Mouse (Mus musculus): ENCODE results near the gene Wnk4.
A peak's percentile ranks its signal among the peaks of the same experiment; 100 is the strongest.

Wnk4 gene

DNA sequence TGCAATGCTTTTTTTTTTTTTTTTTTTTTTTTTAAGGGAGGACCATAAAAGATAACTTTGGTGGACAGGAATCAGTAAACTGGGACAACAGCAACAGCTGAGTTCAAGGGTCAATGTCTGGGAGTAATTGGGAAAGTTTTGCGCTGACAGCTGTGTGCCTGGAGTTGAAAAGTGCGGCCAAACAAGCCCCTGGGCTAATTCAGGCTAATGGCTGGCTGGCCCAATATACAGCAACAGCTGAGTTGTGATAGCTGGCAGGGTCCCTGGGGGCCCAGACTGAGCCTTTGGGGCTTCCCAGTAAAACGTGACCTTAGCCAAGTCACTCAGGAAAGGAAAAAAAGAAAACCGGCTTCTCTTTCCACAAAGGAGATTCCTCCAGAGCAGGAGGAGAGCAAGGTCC is 15.3 kb upstream of the Wnk4 start:
- DNase-seq, result no peak

DNA sequence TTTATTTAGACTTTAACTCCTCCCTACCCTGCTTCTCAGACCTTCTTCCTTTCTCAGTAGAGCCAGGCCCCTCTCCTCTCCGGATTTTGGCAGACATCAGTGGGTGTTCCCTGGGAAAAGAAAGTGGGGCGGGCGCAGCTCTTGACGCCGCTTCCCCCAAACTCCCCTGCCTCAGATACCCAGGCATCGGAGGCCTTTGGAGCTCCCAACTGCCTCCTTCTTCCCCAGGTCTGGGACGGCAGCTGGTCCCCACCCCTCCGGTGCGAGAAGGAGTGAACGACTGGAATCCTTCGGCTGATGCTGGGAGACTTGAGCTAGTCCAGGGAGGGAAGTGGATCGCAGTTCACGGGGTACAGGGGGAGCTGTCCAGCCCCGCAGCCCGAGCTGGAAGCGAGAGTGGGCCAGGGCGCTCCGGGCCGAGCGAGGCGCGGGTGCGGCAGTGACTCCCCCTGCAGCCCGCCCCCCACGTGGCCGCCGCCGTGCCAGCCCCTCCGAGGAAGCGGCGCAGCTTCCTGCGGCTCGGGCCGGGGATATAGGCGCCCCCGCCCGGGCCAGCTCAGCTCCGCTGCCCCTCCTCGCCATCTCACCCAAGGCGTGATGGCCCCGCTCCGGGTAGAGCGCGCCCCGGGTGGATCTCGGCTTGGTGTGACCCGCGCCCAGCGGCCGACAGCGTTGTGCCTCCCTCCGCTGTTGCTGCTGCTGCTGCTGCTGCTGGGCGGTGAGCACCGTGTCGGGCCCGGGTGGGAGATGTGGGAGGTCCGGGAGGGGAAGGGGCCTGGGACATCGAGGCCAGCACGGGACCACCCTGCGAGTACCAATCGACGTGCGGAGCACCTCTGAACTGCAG is 14.3 kb upstream of the Wnk4 start, which contains the start of gene Ramp2:
Gene Ramp2 (plus strand): TSS at position 174 of the 847 bp plus-strand sequence.
- DNase-seq, result peak; percentile 32

DNA sequence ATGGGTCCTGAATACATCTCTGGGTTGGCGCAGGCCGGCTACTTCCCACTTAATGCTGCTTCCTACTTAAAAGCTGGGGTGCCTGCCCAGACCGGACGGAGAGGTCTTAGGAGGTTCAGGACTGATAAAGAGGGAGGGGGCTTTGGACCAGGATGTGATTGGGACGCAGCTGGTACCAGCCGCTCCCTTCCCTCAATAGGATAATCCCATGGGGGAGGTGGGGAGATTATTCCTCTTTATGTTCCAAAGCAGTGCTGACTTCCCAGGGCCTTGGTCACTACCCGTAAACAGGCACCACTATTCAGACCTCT is 13.7 kb upstream of the Wnk4 start:
- DNase-seq, result no peak

DNA sequence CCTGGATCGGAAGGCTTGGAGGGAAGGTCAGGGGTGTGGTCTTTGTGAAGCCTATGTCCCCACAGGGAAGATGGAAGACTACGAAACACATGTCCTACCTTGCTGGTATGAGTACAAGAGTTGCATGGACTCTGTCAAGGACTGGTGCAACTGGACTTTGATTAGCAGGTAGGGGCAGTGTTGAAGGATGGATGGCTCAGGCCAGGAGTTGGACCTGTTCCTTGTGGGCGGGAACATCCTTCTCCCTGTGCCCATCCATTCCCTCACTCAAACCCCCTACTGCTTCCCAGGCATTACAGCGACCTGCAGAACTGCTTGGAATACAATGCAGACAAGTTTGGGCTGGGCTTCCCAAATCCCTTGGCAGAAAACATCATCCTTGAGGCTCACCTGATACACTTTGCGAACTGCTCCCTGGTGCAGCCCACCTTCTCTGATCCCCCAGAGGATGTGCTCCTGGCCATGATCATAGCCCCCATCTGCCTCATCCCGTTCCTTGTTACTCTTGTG is 12.8 kb upstream of the Wnk4 start:
- DNase-seq, result no peak

DNA sequence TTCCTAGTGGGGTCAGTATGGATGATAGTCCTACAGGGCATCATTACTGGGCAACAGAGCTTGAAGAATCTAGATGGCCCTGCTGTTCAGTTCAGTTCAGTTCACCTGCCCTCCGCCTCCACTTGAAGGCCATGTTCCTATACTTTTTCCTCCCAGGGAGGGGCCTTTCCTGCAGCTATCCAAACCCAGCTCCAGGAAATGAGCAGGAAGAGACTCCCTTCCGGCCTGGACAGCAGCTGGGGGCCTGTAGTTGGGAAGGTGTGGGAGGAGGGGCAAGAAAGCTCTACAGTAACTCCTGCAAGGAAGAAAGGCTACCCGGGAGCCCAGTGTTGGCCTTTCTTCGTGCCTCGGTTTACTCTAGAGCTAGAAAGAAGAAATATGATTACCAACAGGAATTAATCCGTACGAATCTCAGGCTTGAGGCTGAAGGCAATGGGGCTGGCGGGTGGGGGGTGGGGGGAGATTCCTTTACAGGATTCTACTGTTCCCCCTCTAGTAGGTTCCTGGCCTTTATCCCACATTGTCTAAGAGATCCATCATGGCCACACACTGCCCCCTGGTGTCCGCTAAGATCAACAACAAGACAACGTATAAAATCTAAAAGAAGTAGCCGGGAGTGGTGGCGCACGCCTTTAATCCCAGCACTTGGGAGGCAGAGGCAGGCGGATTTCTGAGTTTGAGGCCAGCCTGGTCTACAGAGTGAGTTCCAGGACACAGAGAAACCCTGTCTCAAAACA is 11.9 kb upstream of the Wnk4 start:
- peak; percentile 60 for DNase-seq

DNA sequence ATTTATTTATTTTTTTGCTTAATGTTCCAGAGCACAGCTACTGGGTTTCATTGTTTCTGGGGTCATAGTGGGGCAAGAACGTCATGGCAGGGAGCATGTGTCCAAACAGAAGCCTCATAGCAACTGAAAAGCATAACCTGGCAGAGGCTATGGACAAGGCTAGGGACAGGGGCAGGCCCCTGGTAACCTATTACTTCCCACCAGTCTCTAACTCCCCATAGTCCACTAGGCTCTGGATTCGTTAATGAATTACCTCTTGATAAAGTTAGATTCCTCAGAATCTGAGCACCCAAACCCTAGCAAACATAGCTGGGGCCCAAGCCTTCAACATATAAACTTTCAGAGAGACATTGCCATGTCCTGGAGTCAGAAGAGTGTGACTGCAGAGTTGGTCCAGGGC is 9.3 kb upstream of the Wnk4 start:
- no peak for DNase-seq

DNA sequence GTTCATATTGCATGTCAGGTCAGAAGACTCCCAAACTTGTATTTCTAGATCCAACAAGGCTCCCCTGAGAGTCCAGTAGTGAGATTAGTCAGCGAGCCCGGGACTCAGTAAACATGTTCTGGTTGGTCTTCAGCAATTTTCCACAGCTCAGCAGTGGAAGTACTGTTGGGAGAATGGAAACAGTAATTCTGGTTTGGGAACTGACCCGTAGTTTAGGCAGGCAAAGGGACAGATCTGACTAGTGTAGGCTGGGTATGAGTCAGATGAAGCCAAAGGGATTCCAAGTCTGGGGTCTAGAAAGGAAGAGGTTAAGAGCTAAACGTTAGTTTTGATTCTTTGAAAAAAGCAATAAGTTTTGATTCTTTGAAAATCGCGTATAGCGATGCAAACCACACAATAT is 7.4 kb upstream of the Wnk4 start:
- no peak for DNase-seq

DNA sequence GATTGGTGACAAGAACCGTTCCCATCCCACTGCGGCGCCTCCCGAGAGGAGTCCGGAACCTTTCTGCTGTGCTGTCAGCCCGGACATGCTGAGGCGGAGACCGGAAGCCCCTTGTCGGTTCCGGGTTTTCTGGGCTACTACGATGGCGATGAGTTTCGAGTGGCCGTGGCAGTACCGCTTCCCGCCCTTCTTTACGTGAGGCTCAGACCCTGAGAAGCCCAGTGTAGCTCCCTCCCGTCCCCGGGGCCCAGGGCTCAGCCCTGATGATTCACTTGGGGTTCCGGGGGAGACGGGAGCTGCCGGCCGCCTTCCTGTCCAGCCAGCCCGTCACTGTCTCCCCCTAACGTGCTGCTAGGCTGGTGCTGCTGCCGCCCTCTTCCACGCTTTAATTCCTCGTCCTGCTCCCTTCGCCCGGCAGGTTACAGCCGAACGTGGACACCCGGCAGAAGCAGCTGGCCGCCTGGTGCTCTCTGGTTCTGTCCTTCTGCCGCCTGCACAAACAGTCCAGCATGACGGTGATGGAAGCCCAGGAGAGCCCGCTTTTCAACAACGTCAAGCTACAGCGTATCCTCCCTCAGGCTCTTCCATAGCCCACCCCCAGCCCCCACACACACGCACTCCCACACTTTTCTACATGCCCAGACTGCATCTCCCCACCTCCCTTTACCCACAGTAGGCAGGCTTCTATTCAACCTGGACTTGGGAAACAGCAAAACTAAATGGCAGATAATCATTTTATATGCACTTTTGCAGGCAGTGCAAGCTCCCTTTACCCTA is 6.6 kb upstream of the Wnk4 start, which contains the start of gene Vps25:
Gene Vps25 (plus strand): TSS at position 95 of the 777 bp plus-strand sequence.
- peak; percentile 89 for DNase-seq

DNA sequence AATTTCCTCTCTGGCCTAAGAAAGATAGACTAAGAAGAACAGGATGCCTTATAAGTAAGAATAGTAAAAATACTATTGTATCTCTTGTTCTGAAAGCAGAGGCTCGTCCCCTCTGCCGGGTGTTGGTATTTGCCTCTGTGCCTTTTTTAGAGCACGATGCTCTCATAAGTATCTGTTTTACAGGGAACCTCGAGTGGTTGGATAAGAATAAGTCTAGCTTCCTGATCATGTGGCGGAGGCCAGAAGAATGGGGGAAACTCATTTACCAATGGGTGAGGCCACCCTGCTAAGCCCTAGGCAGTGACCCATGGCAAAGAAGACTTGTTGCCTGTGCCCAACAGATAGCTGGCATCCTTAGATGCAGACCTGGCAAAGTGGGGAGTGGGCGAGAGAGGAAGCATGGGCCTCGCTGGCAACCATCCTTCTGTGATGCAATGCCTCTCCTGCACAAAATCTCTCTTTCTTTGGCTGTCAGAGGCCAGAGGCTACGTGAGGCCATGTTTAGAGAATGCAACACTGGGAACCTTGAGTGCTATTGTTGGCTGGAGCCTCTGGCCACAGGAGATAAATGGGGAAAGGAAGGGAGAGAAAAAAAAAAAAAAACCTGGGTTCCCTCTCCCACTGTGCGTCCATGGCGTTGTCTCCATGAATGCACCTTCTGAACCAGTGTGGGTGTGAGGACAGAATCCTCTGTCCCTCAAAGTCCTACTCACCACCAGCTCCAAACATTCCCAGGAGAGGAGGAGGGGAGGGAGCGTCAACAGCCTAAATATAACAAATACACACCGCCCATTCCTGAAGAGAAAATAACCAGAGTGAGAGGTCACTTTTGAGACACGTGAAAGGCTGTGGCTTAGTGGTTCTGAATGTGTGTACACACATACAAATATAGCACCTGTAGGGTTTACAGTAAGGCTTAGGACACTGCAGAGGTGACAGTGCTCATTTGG is 4.3 kb upstream of the Wnk4 start:
- no peak for DNase-seq

DNA sequence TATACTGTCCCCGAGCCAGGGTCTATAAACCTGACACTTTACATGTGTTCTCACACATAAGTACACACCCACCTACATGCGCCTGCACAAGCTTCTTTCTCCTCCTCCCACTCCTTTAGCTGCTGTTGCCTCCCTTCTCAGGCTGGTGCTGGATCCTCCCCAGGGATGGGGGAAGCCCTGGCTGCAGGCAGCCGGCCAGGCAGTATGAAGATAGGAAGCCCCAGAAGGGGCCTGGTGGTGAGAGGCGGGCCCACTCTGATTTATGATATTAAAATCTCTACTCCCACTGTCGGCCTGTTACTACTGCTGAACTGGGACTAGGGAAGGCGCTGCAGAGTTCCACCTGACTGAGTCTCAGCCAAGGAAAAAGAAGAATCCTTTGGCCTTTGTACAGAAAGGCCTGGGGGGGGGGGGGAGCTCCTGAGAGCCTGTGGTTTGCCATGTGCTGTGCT is 1.1 kb upstream of the Wnk4 start:
- DNase-seq, result peak; percentile 80

DNA sequence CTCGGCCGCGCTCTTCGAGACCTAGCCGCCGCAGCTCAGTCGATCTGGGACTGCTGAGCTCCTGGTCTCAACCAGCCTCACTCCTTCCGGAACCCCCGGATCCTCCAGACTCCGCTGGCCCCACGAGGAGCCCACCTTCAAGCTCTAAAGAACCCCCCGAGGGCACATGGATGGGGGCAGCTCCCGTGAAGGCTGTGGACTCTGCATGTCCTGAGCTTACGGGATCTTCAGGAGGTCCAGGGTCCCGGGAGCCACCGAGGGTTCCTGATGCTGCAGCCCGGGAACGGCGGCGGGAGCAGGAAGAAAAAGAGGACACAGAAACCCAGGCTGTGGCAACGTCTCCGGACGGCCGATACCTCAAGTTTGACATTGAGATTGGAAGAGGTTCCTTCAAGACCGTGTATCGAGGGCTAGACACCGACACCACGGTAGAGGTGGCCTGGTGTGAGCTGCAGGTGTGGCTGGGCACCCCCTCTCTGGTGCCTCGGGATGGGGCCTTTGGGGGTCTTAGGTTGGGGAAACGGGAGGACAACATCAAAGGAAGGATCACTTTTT is 536 bp downstream of the Wnk4 start:
- DNase-seq, result no peak

DNA sequence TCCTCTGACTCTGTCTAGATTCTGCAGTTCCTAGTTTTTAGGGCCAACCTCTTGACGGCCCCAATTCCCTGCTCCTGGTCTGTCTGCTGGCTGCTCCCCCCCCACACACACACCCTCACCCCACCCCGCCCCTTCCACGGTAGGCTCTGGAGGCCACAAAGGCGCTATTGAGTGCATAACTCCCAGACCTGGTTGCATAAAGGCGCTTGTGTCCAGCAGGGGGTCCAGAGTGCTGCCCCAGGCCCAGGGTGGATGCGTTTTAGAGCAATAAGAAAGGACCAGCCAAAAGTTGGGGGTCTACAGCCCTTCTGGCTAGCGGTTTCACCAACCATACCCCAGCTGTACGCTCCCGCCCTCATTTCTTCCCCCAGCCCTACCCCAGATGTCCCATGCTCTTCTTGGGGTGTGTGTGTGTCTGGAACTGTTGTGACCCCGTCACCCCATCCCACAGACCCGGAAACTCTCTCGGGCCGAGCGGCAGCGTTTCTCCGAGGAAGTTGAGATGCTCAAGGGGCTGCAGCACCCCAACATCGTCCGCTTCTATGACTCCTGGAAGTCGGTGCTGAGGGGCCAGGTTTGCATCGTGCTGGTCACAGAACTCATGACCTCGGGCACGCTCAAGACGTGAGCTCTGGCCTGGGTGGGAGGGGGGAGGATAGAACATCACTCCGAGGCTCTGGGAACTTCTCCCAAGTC is 2.1 kb downstream of the Wnk4 start:
- no peak for DNase-seq

DNA sequence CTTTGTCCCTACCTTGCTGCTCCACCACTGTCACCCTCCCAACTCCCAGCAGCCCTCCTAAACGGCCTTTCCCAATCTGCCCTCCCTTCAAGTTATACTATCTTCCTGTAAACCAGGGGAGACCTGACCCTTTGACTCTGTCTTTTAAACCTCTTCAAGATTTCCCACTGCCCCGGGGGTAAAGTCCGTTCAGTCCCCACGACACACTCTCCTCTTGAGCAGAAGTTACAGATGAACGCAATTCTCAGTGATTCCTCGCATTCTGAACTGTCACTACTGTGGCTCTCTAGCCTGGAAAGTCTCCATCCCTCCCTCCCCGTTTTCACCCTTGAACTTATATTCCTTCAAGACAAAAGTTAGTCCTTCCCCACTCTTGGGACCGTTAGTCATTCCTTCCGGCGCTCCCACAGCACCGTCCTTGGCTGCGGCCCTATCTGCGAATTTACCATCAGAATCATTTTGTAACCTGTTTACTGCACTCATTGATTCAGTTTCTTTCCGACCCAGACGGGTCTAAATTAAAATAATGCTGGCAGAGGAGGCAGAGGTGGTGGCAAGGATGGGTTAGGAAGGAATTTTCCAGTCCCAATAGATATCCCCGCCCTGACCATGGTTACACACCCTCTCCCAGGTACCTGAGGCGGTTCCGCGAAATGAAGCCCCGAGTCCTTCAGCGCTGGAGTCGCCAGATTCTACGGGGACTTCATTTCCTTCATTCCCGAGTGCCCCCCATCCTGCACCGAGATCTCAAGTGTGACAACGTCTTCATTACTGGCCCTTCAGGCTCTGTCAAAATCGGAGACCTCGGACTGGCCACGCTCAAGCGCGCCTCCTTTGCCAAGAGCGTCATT is 3.0 kb downstream of the Wnk4 start:
- DNase-seq, result no peak

DNA sequence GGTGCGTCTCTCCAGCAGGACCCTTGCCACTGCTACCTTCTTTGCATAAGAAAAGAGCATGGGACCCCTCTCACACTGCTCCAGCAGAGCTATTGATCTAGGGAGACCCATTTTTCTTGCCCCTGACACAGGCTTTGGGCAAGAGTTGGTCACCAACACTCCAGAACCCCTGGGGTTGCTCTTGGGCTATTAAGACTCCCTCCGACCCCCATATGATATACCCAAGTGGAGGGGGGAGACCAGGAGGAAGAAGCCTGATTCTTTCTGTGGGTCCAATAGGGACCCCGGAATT is 3.6 kb downstream of the Wnk4 start:
- no peak for DNase-seq

DNA sequence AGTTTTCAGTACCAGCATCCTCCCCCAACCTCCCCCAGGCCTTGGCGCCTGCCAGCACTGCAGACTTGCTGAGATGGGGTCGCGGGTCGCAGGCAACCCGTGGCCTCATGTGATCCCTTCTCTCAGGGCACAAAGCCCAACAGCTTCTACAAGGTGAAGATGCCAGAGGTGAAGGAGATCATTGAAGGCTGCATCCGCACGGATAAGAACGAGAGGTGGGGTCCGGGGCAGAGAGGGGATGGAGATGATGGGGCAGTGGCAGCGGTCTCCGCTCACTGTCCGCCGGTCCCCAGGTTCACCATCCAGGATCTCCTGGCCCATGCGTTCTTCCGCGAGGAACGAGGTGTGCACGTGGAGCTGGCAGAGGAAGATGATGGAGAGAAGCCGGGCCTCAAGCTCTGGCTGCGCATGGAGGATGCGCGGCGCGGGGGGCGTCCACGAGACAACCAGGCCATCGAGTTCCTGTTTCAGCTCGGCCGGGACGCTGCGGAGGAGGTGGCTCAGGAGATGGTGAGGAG is 4.6 kb downstream of the Wnk4 start:
- no peak for DNase-seq

DNA sequence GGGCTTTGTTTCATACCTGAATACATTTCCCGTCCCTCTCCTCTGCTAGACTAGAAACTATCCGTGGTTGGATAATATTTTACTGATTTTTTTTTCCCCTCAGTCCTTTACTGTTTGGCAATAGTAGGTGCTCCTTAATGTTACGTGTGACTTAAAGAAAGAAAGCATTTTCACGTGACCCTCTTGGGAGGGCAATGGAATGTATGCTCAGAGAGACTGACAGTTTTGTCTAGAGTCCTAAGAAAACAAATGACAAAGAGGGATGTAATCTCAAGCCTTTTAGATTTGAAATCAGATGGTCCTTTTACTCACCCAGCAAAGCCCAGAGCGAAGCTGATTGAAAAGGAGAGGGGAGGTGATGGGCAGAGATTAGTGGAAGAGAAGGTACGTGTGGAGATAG is 5.5 kb downstream of the Wnk4 start:
- no peak for DNase-seq

DNA sequence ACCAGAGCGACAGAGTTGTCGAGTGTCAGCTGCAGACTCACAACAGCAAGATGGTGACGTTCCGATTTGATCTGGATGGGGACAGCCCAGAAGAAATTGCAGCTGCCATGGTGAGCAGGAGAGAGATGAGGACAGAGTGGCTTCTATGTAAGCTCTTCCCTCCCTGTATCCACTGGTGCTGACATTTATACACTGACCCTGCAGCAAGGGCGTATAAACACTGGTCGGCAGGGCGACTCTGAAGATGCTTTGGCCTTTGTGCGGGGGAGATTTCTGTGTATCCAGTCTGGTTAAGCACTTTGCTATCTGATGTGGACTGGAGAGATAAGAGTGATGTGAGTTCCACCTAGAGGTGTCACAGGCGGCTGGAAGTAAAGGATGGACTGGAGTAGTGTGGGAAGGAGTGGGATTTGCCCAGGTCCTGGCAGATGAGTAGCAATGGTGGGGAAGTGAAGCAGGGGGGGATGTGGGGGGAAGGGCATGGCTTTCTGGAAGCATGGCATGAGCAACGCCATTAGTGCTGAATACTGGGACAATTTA is 9.3 kb downstream of the Wnk4 start:
- DNase-seq, result no peak

DNA sequence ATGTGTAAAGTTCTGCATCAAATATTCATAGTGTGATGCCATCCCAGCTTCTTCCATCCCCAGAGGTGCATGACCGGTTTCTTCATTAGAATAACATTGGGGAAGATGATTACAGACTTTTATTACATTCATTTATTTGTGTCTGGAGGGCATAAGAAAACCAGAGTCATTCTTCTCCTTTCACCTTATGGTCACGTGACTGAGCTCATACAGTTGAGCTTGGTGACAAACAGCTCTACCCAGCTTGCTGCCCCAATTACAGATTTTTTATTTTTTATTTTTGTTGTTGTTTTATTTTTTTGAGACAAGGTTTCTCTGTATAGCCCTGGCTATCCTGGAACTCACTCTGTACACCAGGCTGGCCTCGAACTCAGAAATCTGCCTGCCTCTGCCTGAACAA is 12.1 kb downstream of the Wnk4 start:
- DNase-seq, result no peak

DNA sequence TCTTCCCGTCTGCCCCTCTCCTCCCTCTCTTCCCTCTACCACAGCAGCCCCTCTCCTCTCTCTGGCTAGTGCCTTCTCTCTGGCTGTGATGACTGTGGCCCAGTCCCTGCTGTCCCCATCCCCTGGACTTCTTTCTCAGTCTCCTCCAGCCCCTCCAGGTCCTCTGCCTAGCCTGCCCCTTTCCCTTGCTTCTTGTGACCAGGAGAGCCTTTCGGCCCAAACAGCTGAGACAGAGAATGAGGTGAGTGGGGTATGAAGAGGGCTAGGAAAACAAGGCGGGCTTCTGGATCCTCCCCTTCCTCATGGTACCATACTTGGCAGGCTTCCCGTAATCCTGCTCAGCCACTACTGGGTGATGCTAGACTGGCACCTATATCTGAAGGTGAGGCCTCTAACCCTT is 14.9 kb downstream of the Wnk4 start:
- no peak for DNase-seq

All from right cerebral cortex, adult 18-20 months (tissue).